Mouse (Mus musculus) urinary bladder, postnatal 36 days (tissue): ENCODE measurements around the gene AB124611.
"Not testable (repeated sequence)": the region's sequence is repeated elsewhere in the genome, so short reads cannot be mapped to it uniquely, and the experiment has no call there.

ENCODE experiments used
- DNase-seq, 2 experiments: peaks; one replicate each; pipeline ENCODE4 v3.0.0; 2022; ENCODE audit warnings: low spot score in 2 of 2, mixed read lengths in 1 of 2

Gene AB124611

GRCm38 (mm10) chr9:21525937-21526633 lies at the start of gene AB124611:
Gene AB124611, plus strand, starts transcription at chr9:21526176.
- DNase-seq, result no peak

DNA sequence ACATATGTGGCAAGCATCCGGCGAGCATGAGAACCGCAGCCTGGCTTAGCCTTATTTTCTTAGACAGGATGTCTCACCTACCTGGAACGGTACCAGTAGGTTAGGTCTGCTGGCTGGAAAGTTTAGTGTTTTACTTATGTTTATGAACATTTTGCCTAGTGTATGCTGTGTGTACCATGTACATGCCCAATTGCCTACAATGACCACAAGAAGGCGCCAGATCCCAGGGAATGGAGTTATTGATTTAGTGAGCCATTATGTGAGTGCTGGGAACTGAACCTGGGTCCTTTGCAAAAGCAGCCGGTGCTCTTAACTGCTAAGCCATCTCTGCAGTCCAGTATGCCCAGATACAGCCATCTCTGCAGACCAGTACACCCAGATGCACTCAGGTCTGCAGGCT lies 48.3 kb upstream of the AB124611 start:
- no peak for DNase-seq

DNA sequence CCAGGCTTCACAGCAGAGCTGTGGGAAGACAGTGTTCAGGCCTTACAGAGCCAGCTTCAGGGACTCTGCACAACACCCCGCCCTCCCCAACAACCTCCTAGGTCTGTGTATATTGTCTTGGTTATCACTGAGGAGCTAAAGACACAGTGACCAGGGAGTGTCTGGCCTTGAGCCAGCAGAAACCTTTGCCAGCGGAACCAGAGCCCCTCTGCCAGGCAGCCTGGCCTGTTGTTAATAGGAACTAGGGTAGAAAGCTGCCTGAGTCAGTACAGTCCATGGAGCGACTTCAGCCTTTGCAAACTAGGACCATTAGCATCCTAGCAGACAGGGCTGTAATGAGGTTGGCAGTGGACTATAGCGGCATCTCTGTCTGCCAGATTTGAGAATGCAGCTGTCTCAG lies 41.9 kb upstream of the AB124611 start:
- DNase-seq, result no peak

GRCm38 (mm10) chr9:21488246-21488645 lies 37.7 kb upstream of the AB124611 start:
- not testable (repeated sequence) for DNase-seq

DNA sequence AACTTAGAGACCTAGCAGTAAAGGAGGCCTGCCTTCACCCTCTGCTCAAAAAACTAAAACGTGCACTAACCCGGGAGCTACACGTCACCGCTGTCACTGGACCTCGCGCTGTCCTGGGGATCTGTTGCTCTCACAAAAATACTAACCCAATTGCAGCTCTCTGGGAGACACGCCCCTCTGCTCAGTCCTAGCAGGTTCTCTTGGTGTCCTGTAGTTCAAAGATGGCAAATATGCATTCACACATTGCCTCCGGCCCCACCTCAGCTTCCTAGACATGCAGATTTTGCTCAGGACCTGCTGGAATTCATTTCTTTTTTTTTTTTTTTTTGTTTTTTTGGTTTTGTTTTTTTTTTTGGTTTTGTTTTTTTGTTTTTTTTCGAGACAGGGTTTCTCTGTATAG lies 35.3 kb upstream of the AB124611 start:
- no peak for DNase-seq

GRCm38 (mm10) chr9:21493907-21494306 lies 32.1 kb upstream of the AB124611 start:
- no peak for DNase-seq

DNA sequence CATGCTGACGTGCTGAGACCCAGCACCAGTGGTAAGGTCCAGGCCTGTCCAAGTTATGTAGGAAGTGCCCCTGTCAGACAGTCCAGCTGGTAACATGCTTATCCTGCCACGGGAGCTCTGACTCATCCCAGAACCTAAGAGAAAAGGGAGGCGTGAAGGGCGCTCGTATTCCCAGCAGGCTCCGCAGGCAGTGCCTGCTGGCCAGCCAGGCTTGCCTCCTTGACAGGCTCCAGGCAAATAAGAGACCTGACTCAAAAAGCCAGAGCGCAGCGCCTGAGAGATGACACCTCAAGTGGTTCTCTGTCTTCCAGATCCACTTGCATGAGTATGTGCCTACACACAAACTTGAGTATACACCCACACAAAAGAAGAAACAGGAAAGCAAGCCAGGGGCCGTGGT lies 31.2 kb upstream of the AB124611 start:
- no peak for DNase-seq

DNA sequence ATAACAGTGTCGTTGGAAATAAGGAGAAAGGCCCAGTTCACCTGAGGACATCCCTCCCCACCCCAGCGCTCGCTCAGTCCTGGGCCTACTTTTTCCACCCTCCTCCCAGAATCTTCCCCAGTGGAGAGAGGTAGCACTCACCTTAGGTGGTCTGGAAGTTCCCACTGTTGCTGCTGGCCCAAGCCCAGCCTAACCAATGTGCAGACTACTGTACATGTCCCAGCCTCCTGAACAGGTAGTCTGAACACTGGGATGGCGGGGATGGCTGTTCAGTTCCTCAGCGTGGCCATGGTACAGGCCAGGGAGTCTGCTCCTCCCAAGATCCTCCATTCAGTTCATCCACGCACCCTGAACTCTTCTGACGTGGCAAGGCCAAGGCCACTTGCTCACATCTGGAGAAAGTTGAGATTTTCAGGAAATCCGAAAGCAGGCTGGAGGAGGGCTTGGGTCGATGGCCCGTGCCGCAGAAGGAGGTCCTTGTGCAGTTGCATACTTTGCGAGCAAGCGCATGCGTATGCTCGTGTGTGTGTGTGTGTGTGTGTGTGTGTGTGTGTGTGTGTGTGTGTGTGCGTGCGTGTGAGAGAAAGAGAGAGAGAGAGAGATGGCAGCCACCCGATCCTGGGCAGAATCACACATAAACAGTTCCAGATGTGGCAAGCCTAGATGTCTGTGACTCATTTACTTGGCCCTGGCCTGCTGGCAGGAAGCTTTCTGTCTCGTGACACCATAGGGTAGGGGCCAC lies 29.5 kb upstream of the AB124611 start:
- DNase-seq, result peak; percentile 35 to 71

GRCm38 (mm10) chr9:21497050-21497542 lies 28.9 kb upstream of the AB124611 start:
- no peak for DNase-seq

- DNase-seq, result no peak
These were observed 28.3 kb upstream of the AB124611 start for GRCm38 (mm10) chr9:21497664-21498063.

GRCm38 (mm10) chr9:21498284-21498902 lies 27.6 kb upstream of the AB124611 start:
- DNase-seq, result no peak

GRCm38 (mm10) chr9:21503352-21503751 lies 22.6 kb upstream of the AB124611 start:
- no peak for DNase-seq

DNA sequence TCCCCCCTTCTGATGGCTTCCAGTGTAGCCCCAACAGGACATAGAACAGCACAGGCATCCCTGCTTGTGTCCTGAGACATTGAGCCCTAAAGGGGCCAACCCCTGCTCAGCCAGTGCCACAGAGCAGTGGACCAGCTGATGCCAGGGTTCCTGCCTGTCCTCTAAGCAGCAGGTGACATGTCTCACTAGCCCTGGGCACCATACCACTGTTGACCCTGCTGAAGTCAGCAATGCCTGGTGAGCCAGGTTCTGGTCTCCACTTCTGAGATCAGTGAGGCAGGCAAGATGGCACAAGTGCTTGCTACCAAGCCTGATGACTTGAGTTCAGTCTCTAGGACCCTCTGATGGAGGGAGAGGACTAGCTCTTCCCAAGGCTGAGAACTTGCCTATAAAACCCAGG lies 20.2 kb upstream of the AB124611 start:
- no peak for DNase-seq

GRCm38 (mm10) chr9:21507753-21508430 lies 18.1 kb upstream of the AB124611 start:
- DNase-seq, result no peak

DNA sequence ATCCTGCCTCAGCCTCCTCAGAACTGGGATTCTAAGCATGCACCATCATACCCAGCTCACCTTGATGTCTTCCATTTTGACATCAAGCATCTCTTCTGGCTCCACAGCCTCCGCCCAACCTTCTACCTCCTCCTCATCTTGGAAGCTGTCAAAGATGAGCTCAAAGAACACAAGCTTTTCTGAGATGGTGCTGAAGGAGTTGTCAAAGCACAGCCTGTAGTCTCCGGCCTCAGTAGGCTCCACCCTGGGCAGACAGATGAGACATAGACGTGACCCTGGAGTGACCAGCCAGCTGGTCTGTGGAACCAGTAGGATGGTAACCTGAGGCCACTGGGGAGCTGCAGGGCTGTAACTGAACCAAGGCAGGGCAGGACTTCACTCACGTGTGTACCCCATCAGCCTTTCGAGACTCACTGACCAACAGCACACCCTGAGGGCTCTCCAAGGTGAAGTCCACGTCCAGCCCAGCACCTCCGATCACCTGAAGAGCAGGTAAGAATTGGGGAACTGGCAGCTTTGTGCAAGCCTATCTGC lies 17.0 kb upstream of the AB124611 start:
- DNase-seq, result no peak

DNA sequence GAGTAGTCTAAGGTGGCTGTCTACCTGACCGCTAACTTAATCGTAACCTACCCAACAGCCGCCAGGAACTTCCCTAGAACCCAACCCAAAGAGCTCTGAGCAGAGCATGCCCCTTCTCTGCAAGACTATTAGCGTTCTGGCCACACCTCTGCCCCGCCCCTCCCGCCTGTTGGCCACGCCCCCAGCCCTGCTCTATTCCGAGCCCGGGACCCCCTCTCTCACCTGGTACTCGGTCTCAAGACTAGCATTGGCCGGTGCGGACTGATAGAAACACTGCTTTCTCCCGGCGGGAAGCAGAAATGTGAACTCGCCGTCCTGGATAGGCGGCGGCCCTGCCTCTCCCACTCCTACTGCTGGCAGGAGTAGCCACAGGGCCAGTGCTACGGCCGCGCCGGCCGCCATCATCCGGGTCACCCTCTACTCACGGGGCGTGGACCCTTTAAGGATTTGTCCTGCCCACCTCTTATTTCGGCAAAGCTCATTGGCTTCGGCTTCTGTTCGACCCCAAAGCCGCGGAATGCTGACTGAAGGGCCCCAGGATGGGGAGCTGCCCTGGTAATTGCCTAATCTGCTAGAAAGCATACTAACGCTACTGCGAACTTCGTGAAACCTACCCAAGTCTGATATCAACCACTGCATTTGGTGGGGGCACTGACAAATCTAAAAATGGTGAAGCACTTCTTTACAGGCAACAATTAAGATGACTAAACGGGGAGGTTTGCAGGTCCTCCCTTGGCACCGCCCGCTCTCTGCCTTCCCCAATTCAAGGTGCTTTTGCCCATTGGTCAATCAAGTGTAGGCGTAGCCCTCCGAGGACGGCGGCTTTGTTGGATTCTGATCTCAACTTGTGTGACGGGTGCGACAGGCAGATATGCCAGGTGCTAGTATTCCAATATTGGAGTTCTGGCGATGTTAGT lies 15.9 kb upstream of the AB124611 start, which contains the start of gene Tmed1:
Tmed1 (minus strand) TSS at position 481 of the 917 bp plus-strand sequence.
- DNase-seq, result peak; percentile 91

DNA sequence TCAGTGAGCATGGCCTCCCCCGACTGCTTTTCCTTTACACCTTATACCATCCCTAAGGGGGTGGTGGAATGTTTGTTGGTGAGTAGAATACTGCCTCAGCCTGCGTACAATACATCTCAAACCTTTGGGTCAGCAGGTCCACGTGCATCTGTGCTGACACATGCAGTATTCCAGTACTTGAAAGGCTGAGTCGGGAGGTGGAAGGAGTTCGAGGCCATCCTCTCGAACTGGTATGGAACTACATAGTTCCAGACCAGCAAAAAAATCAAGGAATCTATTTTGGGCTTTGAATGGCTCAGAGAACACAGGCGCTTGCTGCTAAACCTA lies 15.3 kb upstream of the AB124611 start:
- DNase-seq, result no peak

DNA sequence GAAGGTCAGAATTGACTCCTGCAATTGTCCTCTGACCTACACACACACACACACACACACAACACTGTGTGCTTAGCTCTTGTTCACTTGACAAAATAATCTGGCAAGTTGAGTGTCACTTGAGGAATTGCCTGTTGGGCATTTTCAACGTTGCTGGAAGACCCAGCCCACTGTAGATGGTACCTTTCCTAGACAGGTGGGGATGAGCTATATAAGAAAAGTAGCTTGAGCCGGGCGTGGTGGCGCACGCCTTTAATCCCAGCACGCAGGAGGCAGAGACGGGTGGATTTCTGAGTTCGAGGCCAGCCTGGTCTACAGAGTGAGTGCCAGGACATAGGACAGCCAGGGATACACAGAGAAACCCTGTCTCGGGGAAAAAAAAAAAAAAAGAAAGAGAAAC lies 14.9 kb upstream of the AB124611 start:
- no peak for DNase-seq

DNA sequence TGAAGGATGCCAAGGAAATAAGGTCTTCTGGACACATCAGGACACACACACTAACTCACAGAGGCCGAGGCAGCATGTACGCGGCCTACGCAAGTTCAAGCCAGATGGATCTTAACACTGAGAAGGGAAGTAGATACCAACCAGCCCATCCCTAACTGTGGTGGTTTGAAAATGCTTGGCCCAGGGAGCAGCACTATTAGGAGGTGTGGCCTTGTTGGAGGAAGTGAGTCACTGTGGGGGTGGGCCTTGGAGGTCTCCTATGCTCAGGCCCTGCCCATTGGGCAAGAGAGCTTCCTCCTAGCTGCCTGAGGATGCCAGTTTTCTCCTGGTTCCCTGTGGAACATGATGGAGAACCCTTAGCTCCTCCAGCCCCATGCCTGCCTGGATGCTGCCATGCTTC lies 12.5 kb upstream of the AB124611 start:
- no peak for DNase-seq

DNA sequence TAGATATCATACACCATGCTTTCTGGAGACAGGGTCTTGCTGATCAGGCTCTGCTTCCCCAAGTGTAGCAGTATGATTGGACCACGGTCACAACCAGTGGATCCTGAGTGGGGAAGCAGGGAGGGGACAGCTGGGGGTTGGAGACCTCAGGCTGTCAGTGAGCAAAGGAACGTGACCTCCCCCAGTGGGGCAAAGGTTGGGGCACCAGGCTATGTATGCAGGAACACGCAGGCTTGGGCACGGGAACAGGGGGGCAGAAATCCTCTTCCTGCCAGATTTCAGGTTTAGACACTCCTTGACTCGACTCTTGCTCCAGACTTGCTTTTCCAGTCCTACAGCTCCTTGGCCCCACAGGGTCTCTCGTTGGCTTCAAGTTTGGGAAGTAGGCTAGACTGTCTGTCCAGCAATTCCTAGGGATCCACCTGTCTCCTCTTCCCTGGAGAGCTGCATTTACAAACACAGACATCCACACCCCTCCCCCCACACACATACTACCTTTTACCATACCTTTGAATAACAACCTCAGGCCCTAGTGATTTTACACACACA lies 8.0 kb upstream of the AB124611 start:
- DNase-seq, result peak in 1 of 2 experiments; percentile 34
